Mouse (Mus musculus) heart, postnatal 0 days (tissue): ENCODE results near the gene Top2b. TPM values are rescaled to one million over a fixed set of nuclear protein-coding genes. Genes with fewer than 3 reads are reported as not detected.
A peak's percentile ranks its signal among the peaks of the same experiment; 100 is the strongest.

Source experiments
- ATAC-seq: fragments of 200-750 bp; cut with Nextera tagmentation; 2 replicates; pipeline ENCODE4 v1.8.0; 2017; ENCODE audit warnings: low read depth, moderate number of reproducible peaks, moderate library complexity; ENCODE audit not compliant: insufficient read depth
- DNase-seq: peaks from one replicate; pipeline ENCODE4 v3.0.0-alpha.2; 2016; ENCODE audit warnings: low spot score
- H3K27ac ChIP-seq: fragments of 300-500 bp; sonication (generic); 2 replicates; pipeline ENCODE4 v1.5.1; 2014; ENCODE audit warnings: low read depth, mild to moderate bottlenecking
- H3K27me3 ChIP-seq: fragments of 300-500 bp; sonication (generic); 2 replicates; pipeline ENCODE4 v1.6.1; 2014; ENCODE audit warnings: low read length, mixed read lengths; ENCODE audit not compliant: control insufficient read depth, insufficient read depth
- H3K36me3 ChIP-seq: fragments of 300-500 bp; sonication (generic); replicated peaks from 2 replicates; pipeline ENCODE4 v1.6.1; 2014; ENCODE audit warnings: low read length, mixed read lengths; ENCODE audit not compliant: control insufficient read depth, insufficient read depth
- H3K4me1 ChIP-seq: fragments of 300-500 bp; sonication (generic); 2 replicates; pipeline ENCODE4 v1.6.1; 2014; ENCODE audit warnings: antibody characterized with exemption; ENCODE audit not compliant: control insufficient read depth, insufficient read depth
- H3K4me2 ChIP-seq: fragments of 300-500 bp; sonication (generic); 2 replicates; pipeline ENCODE4 v1.6.1; 2014; ENCODE audit warnings: low read depth, mild to moderate bottlenecking, low read length, moderate library complexity
- H3K4me3 ChIP-seq: fragments of 300-500 bp; sonication (generic); 2 replicates; pipeline ENCODE4 v1.5.1; 2014; ENCODE audit warnings: low read depth, low read length
- H3K9ac ChIP-seq: fragments of 300-500 bp; sonication (generic); replicated peaks from 2 replicates; pipeline ENCODE4 v1.6.1; 2014; ENCODE audit warnings: low read depth, low read length, mixed read lengths
- H3K9me3 ChIP-seq: fragments of 300-500 bp; sonication (generic); replicated peaks from 2 replicates; pipeline ENCODE4 v1.6.1; 2016; ENCODE audit warnings: low read length; ENCODE audit not compliant: control insufficient read depth
- CTCF ChIP-seq: IDR thresholded peaks from 2 replicates; pipeline ENCODE4 v1.5.1; 2016; ENCODE audit warnings: antibody characterized with exemption, control low read depth, low read depth
- EP300 ChIP-seq: IDR thresholded peaks from 2 replicates; pipeline ENCODE4 v1.6.1; 2016; ENCODE audit warnings: antibody characterized with exemption, low read depth
- WGBS: fragments of 180-500 bp; shearing (Covaris S2); extraction: QIAGEN DNeasy Blood & Tissue Kit; methylation state at CpG from one replicate; pipeline ENCODE4 v1.1.7; 2014; 5-methylcytosine and 5-hydroxymethylcytosine counted together
- polyA plus RNA-seq: library from polyadenylated mRNA; unstranded; fragments of >200 nt; fragmentation: Nextera tagmentation; extraction: Ambion mirVana; gene quantifications from 2 replicates; pipeline ENCODE4 v1.2.1, GENCODE M21; 2015
- total RNA-seq: library from RNA; depleted of rRNA; stranded (reverse); fragments of >200 nt; gene quantifications from 2 replicates; pipeline ENCODE4 v1.2.3, GENCODE M21; 2014; ENCODE audit warnings: low replicate concordance

Top2b gene
- total and polyA plus RNA-seq, 2 experiments from 2014 or later = 19.8 to 36.2 TPM

- Histone ChIP-seq H3K36me3 (no peaks in the 10 kb centered on the region), H3K9ac (peak overlapping the region; percentile 95), H3K27me3 (no peaks in the 10 kb centered on the region), H3K4me2 (peak overlapping the region; percentile 88), H3K9me3 (no peaks in the 10 kb centered on the region), H3K27ac (peak overlapping the region; percentile 98), H3K4me3 (peak overlapping the region; percentile 76), H3K4me1 (peaks cover 21% of the 10 kb centered on the region)
- DNase-seq = peak; percentile 68
- TF ChIP-seq CTCF = no peak
- no peak for TF ChIP-seq EP300
- under 1% methylated on average over 26 of the region's 32 CpGs for WGBS
- peak; percentile 57 for ATAC-seq
Observed at GRCm38 (mm10) chr14:16364161-16364831, 683 bp upstream of the Top2b start.

- Histone ChIP-seq H3K4me1 (peaks cover 21% of the 10 kb centered on the region), H3K27ac (peak overlapping the region; percentile 98), H3K36me3 (no peaks in the 10 kb centered on the region), H3K9ac (peak overlapping the region; percentile 95), H3K9me3 (no peaks in the 10 kb centered on the region), H3K4me2 (peak overlapping the region; percentile 80), H3K27me3 (no peaks in the 10 kb centered on the region), H3K4me3 (peak overlapping the region; percentile 76)
- ATAC-seq (peak; percentile 59), DNase-seq (peak; percentile 60)
- WGBS = under 1% methylated on average over 74 of the region's 87 CpGs
- TF ChIP-seq CTCF (no peak), EP300 (no peak)
Observed at GRCm38 (mm10) chr14:16365362-16366173, 589 bp downstream of the Top2b start.

- Histone ChIP-seq H3K27ac (peak overlapping the region; percentile 98), H3K9ac (peak overlapping the region; percentile 95), H3K36me3 (no peaks in the 10 kb centered on the region), H3K27me3 (no peaks in the 10 kb centered on the region), H3K4me3 (peak overlapping the region; percentile 76), H3K4me1 (peaks cover 21% of the 10 kb centered on the region), H3K4me2 (peak overlapping the region; percentile 80), H3K9me3 (no peaks in the 10 kb centered on the region)
- TF ChIP-seq EP300 (no peak), CTCF (no peak)
- ATAC-seq (no peak), DNase-seq (peak; percentile 43)
- 6% methylated on average over 16 of the region's 16 CpGs for WGBS
Observed at GRCm38 (mm10) chr14:16366174-16366889, 1.4 kb downstream of the Top2b start.

GRCm38 (mm10) chr14:16366986-16367385, 2.0 kb downstream of the Top2b start:
- Histone ChIP-seq H3K4me1 (peaks cover 21% of the 10 kb centered on the region), H3K27ac (no peak overlapping the region), H3K27me3 (no peaks in the 10 kb centered on the region), H3K4me3 (peak overlapping the region; percentile 76), H3K9ac (no peak overlapping the region), H3K36me3 (no peaks in the 10 kb centered on the region), H3K4me2 (peak overlapping the region; percentile 80), H3K9me3 (no peaks in the 10 kb centered on the region)
- no peak for ATAC-seq
- no peak for TF ChIP-seq CTCF
- TF ChIP-seq EP300 = no peak
- no peak for DNase-seq
- 36% methylated on average over 2 of the region's 2 CpGs for WGBS

GRCm38 (mm10) chr14:16372761-16373160, 7.8 kb downstream of the Top2b start:
- DNase-seq (no peak), ATAC-seq (no peak)
- no peak overlapping the region for H3K27ac ChIP-seq
- no peaks in the 10 kb centered on the region for H3K36me3 ChIP-seq
- no peaks in the 10 kb centered on the region for H3K9me3 ChIP-seq
- peaks cover 3% of the 10 kb centered on the region for H3K4me1 ChIP-seq
- no peaks in the 10 kb centered on the region for H3K27me3 ChIP-seq
- no peak overlapping the region for H3K9ac ChIP-seq
- no peak overlapping the region for H3K4me3 ChIP-seq
- no peak overlapping the region; the same call in 1 of the 2 replicates for H3K4me2 ChIP-seq
- no peak for TF ChIP-seq CTCF
- no peak for TF ChIP-seq EP300
